Mouse (Mus musculus) lung, postnatal 14 days (tissue): ENCODE measurements at regions not wholly inside any gene's neighbourhood (a gene's known extent, or its start where the extent isn't known, plus 50 kb on each side); places are given as distances from the start of the nearest gene placed in this dataset.
"Not testable (repeated sequence)": the region's sequence is repeated elsewhere in the genome, so short reads cannot be mapped to it uniquely, and the experiment has no call there.

Source experiments
- DNase-seq: peaks from one replicate; pipeline ENCODE4 v3.0.0; 2021

DNA sequence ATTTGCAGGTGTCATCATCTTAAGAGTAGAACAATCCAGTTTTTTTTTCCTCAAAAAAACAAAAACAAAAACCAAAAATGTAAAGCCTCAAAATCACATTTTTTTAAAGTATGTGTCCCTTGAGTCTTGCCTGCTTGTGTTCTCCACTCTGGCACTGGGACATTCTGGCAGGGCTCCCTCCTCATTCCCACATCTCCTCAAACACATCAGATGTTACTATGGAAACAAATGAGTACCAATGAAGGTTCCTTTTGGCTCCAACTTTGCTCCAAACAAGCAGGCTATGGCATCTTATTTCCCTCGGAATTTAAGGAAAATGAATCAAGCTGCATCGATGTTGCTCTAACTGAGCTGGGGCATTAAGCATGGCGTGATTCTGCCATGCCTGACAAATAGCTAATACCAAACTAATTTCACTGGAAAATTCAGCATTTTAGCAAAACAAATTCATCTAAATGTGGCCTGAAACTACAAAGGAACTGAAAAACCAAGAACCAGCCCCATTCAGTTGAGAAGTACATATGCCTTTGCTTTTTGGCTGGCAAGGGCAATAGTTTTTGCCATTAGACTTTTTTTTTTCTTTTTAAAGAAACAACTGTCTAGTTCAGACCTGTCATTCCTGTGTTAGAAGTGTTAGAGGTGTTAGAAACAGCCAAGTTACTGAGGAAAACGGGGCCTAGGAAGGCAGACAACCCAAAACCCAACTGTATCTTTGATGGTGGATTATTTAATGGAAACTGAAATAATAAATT is 522.2 kb upstream of the 2610301B20Rik start:
- no peak for DNase-seq

- DNase-seq = no peak
These were observed 516.7 kb upstream of the 2610301B20Rik start for GRCm38 (mm10) chr4:10357572-10357971.

GRCm38 (mm10) chr4:10389790-10390189 is 484.5 kb upstream of the 2610301B20Rik start:
- no peak for DNase-seq

DNA sequence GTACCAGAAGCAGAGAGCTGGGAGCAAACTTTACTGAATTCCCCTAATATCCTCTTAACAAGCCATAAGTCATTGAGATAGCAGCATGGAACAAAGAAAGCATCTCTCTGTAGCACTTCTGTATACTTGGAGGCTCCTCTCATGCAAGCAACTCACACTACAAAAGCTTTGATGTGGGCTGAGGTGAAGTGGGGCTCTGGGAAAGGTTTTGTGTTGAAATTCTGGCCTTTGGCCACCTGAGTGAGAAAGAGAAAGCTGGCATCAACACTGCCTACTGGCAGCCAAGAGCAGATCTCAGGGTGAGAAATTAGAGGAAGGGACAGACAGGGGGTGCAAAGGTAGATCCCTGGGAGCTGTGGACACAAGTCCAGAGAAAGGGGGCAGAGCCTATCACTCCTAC is 477.0 kb upstream of the 2610301B20Rik start:
- DNase-seq = peak; percentile 42

- peak; percentile 7 for DNase-seq
These were observed 476.2 kb upstream of the 2610301B20Rik start for GRCm38 (mm10) chr4:10398075-10398474.

DNA sequence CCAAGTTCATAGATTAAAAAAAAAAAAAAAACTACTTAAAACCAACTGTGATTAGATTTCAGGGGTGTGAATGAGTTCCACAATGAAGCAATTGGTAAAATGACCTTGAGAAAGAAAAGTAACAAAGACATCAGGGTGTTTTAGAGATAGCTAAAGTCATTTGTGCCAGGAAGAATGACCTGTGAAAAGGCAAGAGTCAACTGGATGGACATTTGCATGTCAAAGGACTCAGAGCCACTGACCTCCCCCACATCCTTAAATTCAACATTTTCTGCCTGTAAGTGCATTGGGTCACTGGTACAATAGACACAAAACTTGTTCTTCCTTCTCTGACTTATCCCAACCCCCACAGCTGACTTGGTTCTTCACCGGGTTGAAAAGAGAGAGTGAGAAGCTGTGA is 474.6 kb upstream of the 2610301B20Rik start:
- DNase-seq = no peak

- no peak for DNase-seq
These were observed 471.4 kb upstream of the 2610301B20Rik start for GRCm38 (mm10) chr4:10402928-10403327.

GRCm38 (mm10) chr4:10404438-10404837 is 469.9 kb upstream of the 2610301B20Rik start:
- no peak for DNase-seq

DNA sequence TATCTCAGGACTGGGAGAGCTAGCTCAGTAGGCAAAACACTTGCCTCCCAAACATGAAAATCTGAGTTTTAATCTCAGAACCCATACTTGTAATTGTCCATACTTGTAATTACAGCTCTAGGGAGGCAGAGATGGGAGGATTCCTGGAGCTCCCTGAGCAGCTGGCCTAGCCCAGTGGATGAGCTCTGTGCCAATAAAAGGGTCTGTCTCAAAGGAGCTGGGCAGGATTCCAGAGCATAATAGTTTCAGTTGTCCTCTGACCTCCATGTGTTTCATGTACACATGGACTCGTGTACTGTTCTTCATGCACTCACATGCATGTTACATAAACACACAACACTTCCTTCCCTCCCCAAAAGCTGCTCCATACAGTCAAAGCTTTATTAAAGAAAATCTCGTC is 469.2 kb upstream of the 2610301B20Rik start:
- no peak for DNase-seq

DNA sequence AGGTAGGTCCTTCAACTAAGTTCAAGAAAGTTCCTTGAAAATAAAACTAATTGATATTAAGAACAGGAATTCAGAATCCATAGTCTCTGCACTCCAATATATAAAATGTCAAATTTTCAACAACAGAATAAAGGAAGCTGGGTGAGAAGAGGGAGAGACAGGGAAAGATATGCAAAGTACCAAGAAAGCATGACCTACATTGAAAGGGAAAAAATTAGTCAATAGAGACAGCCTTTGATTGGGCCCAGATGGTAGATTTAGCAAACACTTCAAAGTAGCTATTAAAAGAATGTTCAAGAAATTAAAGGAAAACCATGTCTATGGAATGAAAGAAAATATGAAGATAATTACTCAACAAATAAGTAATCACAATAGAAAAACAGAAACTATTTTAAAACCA is 460.0 kb upstream of the 2610301B20Rik start:
- DNase-seq = no peak

- DNase-seq = no peak
These were observed 452.9 kb upstream of the 2610301B20Rik start for GRCm38 (mm10) chr4:10421354-10421753.

DNA sequence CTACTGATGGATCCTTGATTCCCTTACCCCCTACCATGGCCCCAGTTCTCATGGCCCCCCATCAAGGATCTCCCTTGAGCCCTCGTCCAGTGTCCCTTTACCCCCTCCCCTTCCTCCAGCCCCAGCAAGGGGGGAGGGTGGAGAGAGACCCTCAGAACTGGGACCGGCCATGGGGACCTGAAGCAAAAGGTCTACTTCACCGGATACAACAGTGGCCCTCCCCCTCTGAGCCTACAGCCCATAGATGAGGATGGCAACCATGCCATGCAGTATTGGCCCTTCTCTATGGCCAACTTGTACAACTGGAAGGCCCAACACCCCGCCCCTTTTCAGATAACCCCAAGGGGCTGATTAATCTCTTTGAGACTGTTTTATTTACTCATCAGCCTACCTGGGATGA is 439.9 kb upstream of the 2610301B20Rik start:
- no peak for DNase-seq

DNA sequence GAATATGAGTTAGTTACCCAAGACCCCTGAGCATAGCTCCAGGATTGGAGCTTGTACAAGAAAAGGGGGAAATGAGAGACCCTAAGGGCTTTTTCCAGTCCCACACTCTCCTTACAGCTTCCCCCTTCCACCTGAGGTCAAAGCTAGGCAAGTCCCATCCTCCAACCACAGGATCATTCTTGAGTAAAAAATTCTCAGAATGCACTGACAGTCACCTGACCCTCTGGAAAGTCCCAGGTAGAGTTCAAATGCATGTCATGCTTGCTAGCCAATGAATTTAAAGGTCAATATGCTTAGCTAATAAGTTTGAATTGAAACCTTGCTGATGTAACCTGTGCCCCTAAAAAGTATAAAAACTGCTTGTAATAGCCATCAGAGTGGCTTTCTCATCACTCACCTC is 434.4 kb upstream of the 2610301B20Rik start:
- not testable (repeated sequence) for DNase-seq

- DNase-seq = no peak
These were observed 414.7 kb upstream of the 2610301B20Rik start for GRCm38 (mm10) chr4:10459603-10460002.

- DNase-seq = no peak
These were observed 393.4 kb upstream of the 2610301B20Rik start for GRCm38 (mm10) chr4:10480936-10481335.

GRCm38 (mm10) chr4:10508163-10508821 is 366.0 kb upstream of the 2610301B20Rik start:
- peak; percentile 5 for DNase-seq

DNA sequence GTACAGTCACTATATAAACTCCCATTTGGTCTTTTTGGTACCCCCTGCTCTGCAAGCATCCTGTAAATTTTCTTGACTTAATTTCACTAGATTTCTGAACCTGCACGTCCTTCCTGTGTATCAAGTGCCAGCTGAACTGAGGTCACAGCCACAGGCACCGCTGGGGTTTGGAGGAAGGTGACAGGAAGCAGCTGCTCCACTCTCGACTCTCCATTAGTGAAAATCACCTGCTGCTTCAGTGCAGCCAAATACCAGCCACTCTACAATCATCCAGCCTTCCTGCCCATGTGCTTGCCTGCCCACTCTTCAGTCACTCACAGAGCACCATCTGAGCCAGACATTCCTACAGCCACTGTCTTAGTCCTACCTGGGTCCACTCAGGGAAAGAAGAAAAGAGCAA is 364.3 kb upstream of the 2610301B20Rik start:
- DNase-seq = no peak

DNA sequence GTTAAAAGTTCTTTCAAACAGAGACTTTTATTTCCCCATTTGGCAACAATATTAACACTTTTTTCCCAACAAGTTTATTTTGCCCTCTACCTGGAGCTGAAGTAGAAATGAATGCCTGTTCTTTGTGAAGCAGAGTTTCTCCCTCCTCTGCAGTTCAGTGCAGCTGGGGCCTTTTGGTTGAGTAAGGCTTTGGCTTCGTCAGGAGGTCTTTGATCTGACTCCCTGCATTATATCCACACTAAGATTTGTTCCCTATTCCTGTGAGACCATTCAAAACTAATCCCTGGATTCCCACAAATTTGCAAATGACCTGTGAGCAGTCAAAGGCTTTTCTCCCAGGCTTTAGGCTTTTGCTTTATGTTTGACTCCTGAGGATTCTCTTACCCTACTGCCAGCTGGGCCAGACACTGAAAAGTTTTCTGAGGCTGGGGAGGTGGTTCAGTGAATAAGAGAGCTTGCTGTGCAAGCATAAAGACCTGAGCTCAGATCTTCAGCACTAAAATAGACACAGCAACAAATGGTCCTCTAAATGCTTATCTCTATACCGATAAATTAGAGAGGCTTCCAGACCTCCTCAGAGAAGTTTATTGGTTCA is 323.5 kb upstream of the 2610301B20Rik start:
- no peak for DNase-seq

GRCm38 (mm10) chr4:10553724-10554123 is 320.6 kb upstream of the 2610301B20Rik start:
- DNase-seq = no peak

DNA sequence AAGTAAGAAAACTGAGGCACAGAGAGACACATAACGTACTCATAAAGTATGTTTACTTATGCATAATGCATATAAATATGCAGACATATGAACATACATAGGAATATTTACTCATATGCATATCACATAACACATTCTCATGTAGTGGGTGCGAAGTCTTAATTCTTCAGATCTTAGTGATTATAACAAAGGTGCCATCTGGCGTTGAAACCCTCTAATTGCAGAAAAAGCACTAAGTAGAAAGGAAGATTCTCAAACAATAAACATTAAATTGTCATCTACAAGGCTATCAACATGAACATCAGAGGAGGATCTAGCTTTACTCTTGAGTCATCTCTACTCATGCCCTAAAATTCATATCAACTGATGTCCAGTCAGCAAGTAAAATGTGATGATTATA is 314.2 kb upstream of the 2610301B20Rik start:
- no peak for DNase-seq

- peak; percentile 22 for DNase-seq
These were observed 269.8 kb upstream of the 2610301B20Rik start for GRCm38 (mm10) chr4:10604513-10604912.

- no peak for DNase-seq
These were observed 266.3 kb upstream of the 2610301B20Rik start for GRCm38 (mm10) chr4:10607855-10608576.

GRCm38 (mm10) chr4:10610784-10611183 is 263.5 kb upstream of the 2610301B20Rik start:
- DNase-seq = no peak
